Mouse (Mus musculus) ES-Bruce4 (cell line): ENCODE results near the gene Klhl26. TPM values are rescaled to one million over a fixed set of nuclear protein-coding genes. Genes with fewer than 3 reads are reported as not detected.

Experiments used
- H3K27ac ChIP-seq: 2 replicates; pipeline ENCODE4 v1.5.1; 2012; ENCODE audit warnings: low read length, inconsistent platforms; ENCODE audit not compliant: insufficient read depth
- H3K27me3 ChIP-seq: 2 replicates; pipeline ENCODE4 v1.6.1; 2012; ENCODE audit warnings: mild to moderate bottlenecking, low read length, inconsistent platforms; ENCODE audit not compliant: control insufficient read depth, poor library complexity, insufficient read depth, severe bottlenecking
- H3K36me3 ChIP-seq: 2 replicates; pipeline ENCODE4 v1.6.1; 2012; ENCODE audit warnings: inconsistent platforms, mild to moderate bottlenecking, low read length, moderate library complexity; ENCODE audit not compliant: control insufficient read depth, poor library complexity, insufficient read depth, severe bottlenecking
- H3K4me1 ChIP-seq: one replicate; pipeline ENCODE4 v1.8.1; 2011; ENCODE audit warnings: low read length; ENCODE audit not compliant: control insufficient read depth, insufficient read depth
- H3K4me3 ChIP-seq: 2 replicates; pipeline ENCODE4 v1.5.1; 2011; ENCODE audit warnings: low read depth, mild to moderate bottlenecking, low read length
- H3K9ac ChIP-seq: 2 replicates; pipeline ENCODE4 v1.6.1; 2012; ENCODE audit warnings: low read depth, mild to moderate bottlenecking, inconsistent platforms; ENCODE audit not compliant: poor library complexity, severe bottlenecking
- H3K9me3 ChIP-seq: replicated peaks from 2 replicates; pipeline ENCODE4 v1.6.1; 2012; ENCODE audit warnings: mild to moderate bottlenecking, low read length, inconsistent platforms; ENCODE audit not compliant: control insufficient read depth, poor library complexity, insufficient read depth, severe bottlenecking
- CTCF ChIP-seq: IDR thresholded peaks from one replicate; pipeline ENCODE4 v1.8.1; 2011; ENCODE audit warnings: low read depth, low read length
- EP300 ChIP-seq: IDR thresholded peaks from 2 replicates; pipeline ENCODE4 v1.6.1; 2011; ENCODE audit warnings: low read depth, low read length; ENCODE audit not compliant: insufficient read depth
- POLR2A ChIP-seq: IDR thresholded peaks from one replicate; pipeline ENCODE4 v1.8.1; 2011; ENCODE audit warnings: low read length; ENCODE audit not compliant: insufficient read depth
- polyA plus RNA-seq: library from polyadenylated mRNA; stranded (reverse); fragments of >200 nt; gene quantifications from 2 replicates; pipeline ENCODE4 v1.2.4, GENCODE M21; 2011; ENCODE audit warnings: low read depth; ENCODE audit not compliant: missing spikeins, insufficient read depth, insufficient read length

Gene Klhl26
- polyA plus RNA-seq, 1 experiment = 27.4 TPM

- Histone ChIP-seq H3K4me1 (peaks cover 2% of the 10 kb centered on the region), H3K27me3 (peaks cover 42% of the 10 kb centered on the region), H3K27ac (no peak overlapping the region), H3K9me3 (no peaks in the 10 kb centered on the region), H3K9ac (peak overlapping the region; percentile 36), H3K4me3 (peak overlapping the region; percentile 2; the same call in 1 of the 2 replicates), H3K36me3 (no peaks in the 10 kb centered on the region)
- TF ChIP-seq EP300 = no peak
- TF ChIP-seq CTCF = no peak
- TF ChIP-seq POLR2A = no peak
These were observed 12.8 kb upstream of the Klhl26 start for GRCm38 (mm10) chr8:70489576-70489975.

DNA sequence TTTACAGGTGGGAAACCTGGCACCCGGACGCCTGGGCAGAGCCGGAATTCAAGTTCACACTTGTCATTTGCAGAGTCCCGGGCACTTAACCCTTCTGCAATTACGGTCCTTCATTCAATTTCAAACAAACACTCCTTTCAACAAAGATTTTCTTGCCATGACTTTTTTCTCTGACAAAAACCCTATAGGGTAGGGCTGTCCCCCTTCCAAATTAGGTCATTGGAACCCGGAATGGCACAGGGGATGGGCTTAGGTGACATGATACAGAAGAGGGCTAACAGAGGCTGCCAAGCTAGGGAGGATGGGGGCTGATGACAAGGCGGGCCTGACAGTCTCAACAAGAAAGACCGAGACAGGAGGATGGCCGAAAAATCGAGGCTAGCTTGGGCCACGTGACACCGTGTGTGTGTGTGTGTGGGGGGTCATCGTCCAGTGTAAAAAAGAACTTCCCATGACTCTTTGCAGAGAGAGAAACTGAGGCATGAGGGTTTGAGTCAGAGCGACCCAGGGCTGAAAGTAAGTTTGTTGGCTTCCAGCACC is 12.2 kb upstream of the Klhl26 start:
- H3K36me3 ChIP-seq = no peaks in the 10 kb centered on the region
- H3K9me3 ChIP-seq = no peaks in the 10 kb centered on the region
- peaks cover 2% of the 10 kb centered on the region for H3K4me1 ChIP-seq
- TF ChIP-seq POLR2A = no peak
- TF ChIP-seq CTCF = no peak
- TF ChIP-seq EP300 = no peak
- peak overlapping the region; percentile 53 for H3K4me3 ChIP-seq
- peak overlapping the region; percentile 43 for H3K9ac ChIP-seq
- no peak overlapping the region for H3K27ac ChIP-seq
- peaks cover 37% of the 10 kb centered on the region for H3K27me3 ChIP-seq

DNA sequence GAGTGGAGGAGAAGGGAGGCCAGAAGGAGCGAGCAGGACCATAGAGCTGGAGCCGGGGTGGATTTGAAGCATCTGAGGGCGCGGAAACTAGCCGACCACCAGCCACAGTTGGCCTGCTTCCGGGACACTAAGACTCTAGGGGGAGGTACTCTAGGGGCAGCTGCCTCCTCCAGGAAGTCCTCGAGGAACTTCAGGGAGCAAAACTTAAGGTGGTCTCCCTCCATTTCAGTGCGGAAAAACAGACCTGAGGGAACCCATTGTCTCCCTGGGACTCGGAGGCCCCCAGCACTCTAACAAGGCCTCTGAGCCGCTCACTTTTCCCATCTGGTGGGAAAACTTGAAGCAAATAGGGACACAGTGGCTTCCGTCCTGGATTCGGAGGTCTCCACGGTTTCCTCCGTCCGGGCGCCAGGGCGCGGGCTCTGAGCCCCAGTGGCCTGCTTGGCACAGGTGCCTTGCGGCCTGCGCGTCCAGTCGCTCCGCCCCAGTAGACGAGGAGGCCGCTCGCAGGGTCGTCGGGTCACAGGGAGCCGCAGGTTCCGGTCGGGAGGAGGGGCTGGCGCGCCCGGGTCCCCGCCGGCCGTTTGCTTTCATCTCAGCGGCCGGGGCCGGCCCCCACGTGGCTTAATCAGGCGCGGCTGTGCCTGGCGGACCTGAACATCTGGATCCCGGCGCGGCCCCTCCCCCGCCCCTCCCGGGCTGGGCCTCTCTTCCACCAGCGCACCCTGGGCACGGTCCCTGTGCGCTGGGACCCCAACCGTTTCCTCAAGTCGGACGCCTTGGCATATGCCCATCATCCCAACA is 11.4 kb upstream of the Klhl26 start:
- TF ChIP-seq POLR2A = no peak
- TF ChIP-seq EP300 = 0 out of 2 replicates have a peak, but pooled peaks have one; percentile 8
- no peaks in the 10 kb centered on the region for H3K36me3 ChIP-seq
- H3K9me3 ChIP-seq = no peaks in the 10 kb centered on the region
- no peak overlapping the region for H3K27ac ChIP-seq
- peaks cover 2% of the 10 kb centered on the region for H3K4me1 ChIP-seq
- peak overlapping the region; percentile 43 for H3K9ac ChIP-seq
- peaks cover 29% of the 10 kb centered on the region for H3K27me3 ChIP-seq
- H3K4me3 ChIP-seq = peak overlapping the region; percentile 53

DNA sequence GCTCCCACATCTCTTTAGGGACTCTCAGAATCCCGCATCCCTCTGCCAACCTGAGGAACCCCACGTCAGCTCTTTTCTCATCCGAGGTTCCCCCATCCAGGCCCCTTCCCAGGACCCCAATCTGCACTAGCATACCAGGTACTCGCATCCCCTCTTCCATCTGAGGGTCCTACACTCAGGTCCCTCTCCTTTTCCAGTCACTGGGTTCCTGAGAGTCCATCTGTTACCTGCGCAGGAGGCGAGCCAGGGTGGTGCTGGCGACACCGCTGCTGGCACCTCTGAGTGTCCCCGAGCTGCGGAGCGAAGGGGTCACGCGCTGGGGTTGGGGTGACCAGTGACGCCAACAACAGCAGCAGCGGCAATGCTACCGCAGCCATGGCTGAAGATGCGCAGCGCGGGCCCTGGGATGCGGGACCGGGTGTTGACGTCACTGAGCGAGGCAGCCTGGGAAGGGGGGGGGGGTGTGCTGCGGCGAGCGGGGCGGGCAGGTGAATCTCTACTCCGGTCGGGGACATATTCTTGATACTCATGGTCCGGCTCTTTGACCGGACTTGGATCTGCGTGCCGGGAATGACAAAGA is 10.3 kb upstream of the Klhl26 start, which contains the start of gene Tmem59l:
Gene Tmem59l (minus strand): TSS at position 418 of the 580 bp plus-strand sequence.
- Histone ChIP-seq H3K36me3 (no peaks in the 10 kb centered on the region), H3K9ac (peak within 1 kb of the TSS; percentile 43), H3K4me3 (peak within 1 kb of the TSS; percentile 59), H3K4me1 (peaks cover 2% of the 10 kb centered on the region), H3K27me3 (peaks cover 17% of the 10 kb centered on the region), H3K9me3 (no peaks in the 10 kb centered on the region), H3K27ac (no peak within 1 kb of the TSS)
- TF ChIP-seq POLR2A (no peak), EP300 (no peak), CTCF (no peak)

DNA sequence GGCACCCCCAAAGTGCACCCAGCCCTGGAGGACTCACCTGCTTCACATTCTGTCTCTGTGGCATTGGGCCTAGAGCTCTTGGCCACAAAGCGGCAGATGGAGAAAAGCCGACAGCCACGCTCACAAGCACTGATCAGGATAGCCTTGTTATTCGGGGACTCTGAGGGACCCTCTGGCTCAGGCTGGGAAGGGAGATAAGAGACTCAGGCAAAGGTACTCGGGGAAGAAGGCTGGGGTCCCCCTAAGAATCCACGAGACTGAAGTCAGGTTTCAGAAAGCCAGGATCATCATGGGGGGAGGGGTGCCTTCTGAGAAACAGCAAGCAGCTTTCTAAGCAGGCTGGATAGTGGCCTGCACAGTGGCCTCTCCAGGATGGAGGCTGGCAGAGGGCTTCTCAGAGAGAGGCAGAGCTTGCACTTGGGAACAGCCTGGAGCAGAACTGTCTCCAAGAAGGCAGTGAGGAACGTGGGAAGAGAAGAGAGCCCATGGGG is 9.5 kb upstream of the Klhl26 start:
- H3K9ac ChIP-seq = no peak overlapping the region
- no peaks in the 10 kb centered on the region for H3K36me3 ChIP-seq
- no peak overlapping the region for H3K27ac ChIP-seq
- no peak for TF ChIP-seq EP300
- H3K4me1 ChIP-seq = peaks cover 2% of the 10 kb centered on the region
- peaks cover 11% of the 10 kb centered on the region for H3K27me3 ChIP-seq
- H3K4me3 ChIP-seq = no peak overlapping the region
- no peaks in the 10 kb centered on the region for H3K9me3 ChIP-seq

DNA sequence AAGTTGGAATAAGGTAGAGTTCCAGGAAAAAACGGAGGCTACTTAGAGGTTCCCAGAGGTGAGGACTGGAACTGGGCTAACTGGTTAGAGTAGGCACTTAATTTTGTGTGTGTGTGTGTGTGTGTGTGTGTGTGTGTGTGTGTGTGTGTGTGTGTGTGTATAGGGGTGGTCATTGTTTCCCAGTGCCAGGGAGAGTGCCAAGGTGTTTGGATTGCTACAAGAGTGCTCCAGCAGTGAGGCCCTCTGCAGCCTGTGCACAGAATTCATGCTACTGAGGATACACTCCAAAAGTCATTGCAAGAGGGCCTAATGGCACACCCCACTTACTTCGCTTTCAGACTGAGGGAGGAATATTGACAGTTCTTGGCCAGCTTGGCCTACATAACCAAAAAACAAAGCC is 6.2 kb upstream of the Klhl26 start:
- peaks cover 5% of the 10 kb centered on the region; the same call in 1 of the 2 replicates for H3K27me3 ChIP-seq

More for the DNA sequence above, 6.2 kb upstream of the Klhl26 start:
- no peaks in the 10 kb centered on the region for H3K36me3 ChIP-seq
- H3K4me3 ChIP-seq = no peak overlapping the region
- no peak overlapping the region for H3K9ac ChIP-seq
- H3K27ac ChIP-seq = no peak overlapping the region
- H3K9me3 ChIP-seq = no peaks in the 10 kb centered on the region
- no peak for TF ChIP-seq CTCF
- no peak for TF ChIP-seq POLR2A
- no peak for TF ChIP-seq EP300
- H3K4me1 ChIP-seq = no peaks in the 10 kb centered on the region
